Mouse (Mus musculus) intestine, embryonic 15.5 days (tissue): ENCODE measurements around the gene Lhpp. TPM values are rescaled to one million over a fixed set of nuclear protein-coding genes. Genes with fewer than 3 reads are reported as not detected.
A peak's percentile ranks its signal among the peaks of the same experiment; 100 is the strongest.

Experiments
- ATAC-seq: fragments of 200-750 bp; cut with Nextera tagmentation; 2 replicates; pipeline ENCODE4 v1.8.0; 2017; ENCODE audit warnings: moderate TSS enrichment, moderate library complexity
- H3K27ac ChIP-seq: fragments of 300-500 bp; sonication (generic); 2 replicates; pipeline ENCODE4 v1.5.1; 2015; ENCODE audit warnings: mild to moderate bottlenecking, inconsistent platforms
- H3K27me3 ChIP-seq: fragments of 300-500 bp; sonication (generic); replicated peaks from 2 replicates; pipeline ENCODE4 v1.6.1; 2015; ENCODE audit warnings: inconsistent platforms
- H3K36me3 ChIP-seq: fragments of 300-500 bp; sonication (generic); 2 replicates; pipeline ENCODE4 v1.6.1; 2015; ENCODE audit warnings: inconsistent platforms
- H3K4me1 ChIP-seq: fragments of 300-500 bp; sonication (generic); replicated peaks from 2 replicates; pipeline ENCODE4 v1.6.1; 2015; ENCODE audit warnings: inconsistent platforms
- H3K4me2 ChIP-seq: fragments of 300-500 bp; sonication (generic); replicated peaks from 2 replicates; pipeline ENCODE4 v1.6.1; 2015; ENCODE audit warnings: mild to moderate bottlenecking, inconsistent platforms
- H3K4me3 ChIP-seq: fragments of 300-500 bp; sonication (generic); replicated peaks from 2 replicates; pipeline ENCODE4 v1.5.1; 2015; ENCODE audit warnings: inconsistent platforms
- H3K9ac ChIP-seq: fragments of 300-500 bp; sonication (generic); 2 replicates; pipeline ENCODE4 v1.6.1; 2015; ENCODE audit warnings: inconsistent platforms
- H3K9me3 ChIP-seq: fragments of 300-500 bp; sonication (generic); 2 replicates; pipeline ENCODE4 v1.6.1; 2016; ENCODE audit warnings: inconsistent platforms
- WGBS: fragments of 180-500 bp; shearing (Covaris S2); methylation state at CpG from one replicate; pipeline ENCODE4 v1.1.7; 2015; 5-methylcytosine and 5-hydroxymethylcytosine counted together
- polyA plus RNA-seq: library from polyadenylated mRNA; unstranded; fragments of >200 nt; fragmentation: Nextera tagmentation; extraction: Ambion mirVana; gene quantifications from 2 replicates; pipeline ENCODE4 v1.2.1, GENCODE M21; 2015

The Lhpp gene
- polyA plus RNA-seq, 1 experiment from 2014 or later, result 40.4 TPM

DNA sequence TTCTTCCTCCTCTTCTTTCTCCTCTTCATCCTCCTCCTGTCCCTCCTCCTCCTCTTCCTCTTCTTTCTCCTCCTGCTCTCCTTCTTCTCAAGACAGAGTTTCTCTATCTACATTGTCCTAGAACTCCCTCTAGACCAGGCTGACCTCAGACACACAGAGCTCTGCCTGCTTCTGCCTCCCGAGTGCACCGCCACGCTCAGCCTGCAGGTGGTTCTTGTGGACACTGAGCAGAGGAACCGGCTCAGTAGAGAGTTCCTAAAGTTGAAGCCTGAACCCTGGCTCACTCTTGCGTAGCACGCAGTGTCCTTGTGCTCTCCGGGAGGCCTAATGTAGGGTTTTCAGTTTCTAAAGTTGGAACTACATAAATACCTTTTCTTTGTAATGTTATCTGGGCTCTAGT, 94.7 kb downstream of the Lhpp start:
- Histone ChIP-seq H3K4me1 (0 out of 2 replicates have a peak, but pooled peaks cover 2% of the 10 kb centered on the region), H3K9ac (no peak overlapping the region), H3K9me3 (no peaks in the 10 kb centered on the region), H3K27me3 (no peaks in the 10 kb centered on the region), H3K27ac (no peak overlapping the region), H3K36me3 (no peaks in the 10 kb centered on the region), H3K4me2 (no peak overlapping the region), H3K4me3 (no peak overlapping the region)
- ATAC-seq, result no peak
- 91% methylated on average over 7 of the region's 7 CpGs for WGBS

- no peaks in the 10 kb centered on the region for H3K9me3 ChIP-seq
- no peaks in the 10 kb centered on the region for H3K27me3 ChIP-seq
- no peak; the same call in 1 of the 2 replicates for ATAC-seq
- H3K4me2 ChIP-seq, result 0 out of 2 replicates have a peak overlapping the region, but pooled peaks have one; percentile 4
- no peak overlapping the region for H3K9ac ChIP-seq
- H3K4me1 ChIP-seq, result peaks cover 32% of the 10 kb centered on the region
- H3K36me3 ChIP-seq, result no peaks in the 10 kb centered on the region
- no peak overlapping the region for H3K4me3 ChIP-seq
- H3K27ac ChIP-seq, result peak overlapping the region; percentile 45
- WGBS, result 67% methylated on average over 9 of the region's 9 CpGs
Measured at GRCm38 (mm10) chr7:132711579-132711978, 101.1 kb downstream of the Lhpp start.

DNA sequence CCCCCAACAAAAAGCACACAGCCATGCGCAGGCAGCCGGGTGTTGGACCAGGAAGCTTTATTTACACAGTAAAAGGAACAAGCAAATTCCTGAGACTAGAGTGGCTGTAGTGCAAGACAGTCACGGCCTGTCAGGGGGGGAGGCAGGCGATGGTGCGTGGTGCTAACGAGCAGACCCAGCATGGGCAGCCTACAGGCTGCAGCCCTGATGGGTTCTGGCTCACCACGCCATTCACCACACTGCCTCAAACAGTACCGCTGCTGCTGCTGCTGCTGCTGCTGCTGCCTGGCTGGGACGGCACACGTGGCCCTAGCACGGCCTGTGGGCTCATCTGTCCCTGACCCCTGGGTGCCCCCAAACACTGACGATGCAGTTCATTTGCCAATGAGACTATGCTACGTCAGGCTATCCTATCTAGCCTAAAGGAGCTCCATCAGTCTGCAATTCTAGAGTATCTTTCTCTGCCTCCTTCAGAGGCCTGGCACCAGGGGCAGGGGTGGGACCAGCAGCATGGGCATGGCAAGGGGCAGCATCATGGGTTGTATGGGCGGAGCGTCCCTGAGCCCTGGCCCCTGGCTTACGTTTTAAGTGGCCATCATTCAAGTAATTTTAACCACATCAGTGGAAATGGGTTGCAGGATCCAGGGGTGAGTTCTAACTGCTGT, 101.7 kb downstream of the Lhpp start:
- Histone ChIP-seq H3K4me1 (peaks cover 32% of the 10 kb centered on the region), H3K4me2 (0 out of 2 replicates have a peak overlapping the region, but pooled peaks have one; percentile 4), H3K9me3 (no peaks in the 10 kb centered on the region), H3K27me3 (no peaks in the 10 kb centered on the region), H3K4me3 (no peak overlapping the region), H3K36me3 (no peaks in the 10 kb centered on the region), H3K27ac (peak overlapping the region; percentile 45), H3K9ac (no peak overlapping the region)
- 27% methylated on average over 16 of the region's 16 CpGs for WGBS
- peak; percentile 60 for ATAC-seq

- no peak overlapping the region for H3K27ac ChIP-seq
- 67% methylated on average over 7 of the region's 7 CpGs for WGBS
- no peak overlapping the region for H3K9ac ChIP-seq
- no peaks in the 10 kb centered on the region for H3K27me3 ChIP-seq
- no peak overlapping the region for H3K4me3 ChIP-seq
- no peaks in the 10 kb centered on the region for H3K9me3 ChIP-seq
- peaks cover 32% of the 10 kb centered on the region for H3K4me1 ChIP-seq
- H3K4me2 ChIP-seq, result no peak overlapping the region
- ATAC-seq, result no peak
- no peaks in the 10 kb centered on the region for H3K36me3 ChIP-seq
Measured at GRCm38 (mm10) chr7:132712956-132713355, 102.5 kb downstream of the Lhpp start.

GRCm38 (mm10) chr7:132713483-132714126, 103.2 kb downstream of the Lhpp start:
- no peak overlapping the region for H3K4me3 ChIP-seq
- H3K4me2 ChIP-seq, result no peak overlapping the region
- peak overlapping the region; percentile 63 for H3K27ac ChIP-seq
- peaks cover 32% of the 10 kb centered on the region for H3K4me1 ChIP-seq
- no peaks in the 10 kb centered on the region for H3K9me3 ChIP-seq
- no peak overlapping the region for H3K9ac ChIP-seq
- no peaks in the 10 kb centered on the region for H3K27me3 ChIP-seq
- 49% methylated on average over 8 of the region's 8 CpGs for WGBS
- H3K36me3 ChIP-seq, result no peaks in the 10 kb centered on the region
- no peak for ATAC-seq

DNA sequence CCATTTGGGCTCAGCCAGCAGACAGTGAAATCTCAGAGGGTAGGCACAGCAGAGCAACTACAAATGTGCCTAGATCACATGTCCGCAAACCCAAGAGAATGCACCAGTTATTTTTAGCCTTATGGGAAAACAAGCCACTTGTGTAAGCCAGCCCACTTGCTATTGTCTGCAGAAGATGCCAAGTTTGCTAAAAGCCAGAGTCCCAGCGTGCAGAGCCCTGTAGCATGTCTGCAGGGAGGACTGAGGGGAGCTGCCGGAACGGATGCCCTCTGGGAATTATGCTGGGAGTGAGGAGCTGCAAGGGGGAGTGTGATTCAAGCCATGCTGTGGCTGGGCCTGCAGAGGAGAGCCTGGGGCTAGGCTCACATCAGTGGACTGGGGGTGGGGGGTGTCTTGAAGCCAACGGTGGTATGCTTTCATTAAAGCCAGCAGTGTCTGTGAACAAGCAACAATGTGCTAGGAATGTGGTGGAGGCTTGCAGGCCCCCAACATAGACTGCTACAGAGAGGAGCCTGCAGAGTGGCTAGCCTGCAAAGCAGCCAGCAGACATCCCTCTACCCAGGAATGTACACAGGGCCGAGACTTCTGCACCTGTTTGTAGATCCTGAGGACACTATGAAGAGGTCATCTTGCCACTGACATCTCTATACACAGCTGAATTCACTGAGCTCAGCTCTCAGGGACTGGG, 103.9 kb downstream of the Lhpp start:
- H3K27me3 ChIP-seq, result no peaks in the 10 kb centered on the region
- no peaks in the 10 kb centered on the region for H3K9me3 ChIP-seq
- no peak overlapping the region for H3K4me3 ChIP-seq
- H3K4me1 ChIP-seq, result peaks cover 32% of the 10 kb centered on the region
- H3K9ac ChIP-seq, result no peak overlapping the region
- H3K27ac ChIP-seq, result peak overlapping the region; percentile 63
- no peaks in the 10 kb centered on the region for H3K36me3 ChIP-seq
- H3K4me2 ChIP-seq, result no peak overlapping the region
- WGBS, result 29% methylated on average over 6 of the region's 6 CpGs
- peak; percentile 36 for ATAC-seq

DNA sequence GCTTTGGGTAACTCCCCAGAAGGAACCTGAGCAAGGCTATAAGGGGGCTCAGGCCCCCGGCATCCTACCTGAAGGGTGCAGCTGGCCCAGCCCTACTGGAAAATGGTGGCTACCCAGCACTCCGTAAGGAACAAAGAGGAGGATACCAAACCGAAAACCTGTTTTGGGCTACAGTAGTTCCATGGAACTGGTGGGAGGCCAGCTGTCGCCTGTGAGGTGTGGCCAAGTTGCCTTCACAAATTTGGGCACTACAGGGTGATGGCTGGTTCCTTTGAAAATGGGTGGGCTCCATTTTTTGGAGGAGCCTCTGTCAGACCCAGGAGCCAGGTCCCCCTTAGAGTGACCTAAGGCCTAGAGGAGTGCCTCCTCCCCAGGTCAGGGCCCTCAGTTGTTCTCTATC, 104.8 kb downstream of the Lhpp start:
- no peak for ATAC-seq
- Histone ChIP-seq H3K27ac (peak overlapping the region; percentile 63; the same call in 1 of the 2 replicates), H3K36me3 (no peaks in the 10 kb centered on the region), H3K4me2 (no peak overlapping the region), H3K4me3 (no peak overlapping the region), H3K4me1 (peaks cover 32% of the 10 kb centered on the region), H3K9ac (no peak overlapping the region), H3K27me3 (no peaks in the 10 kb centered on the region), H3K9me3 (no peaks in the 10 kb centered on the region)
- 95% methylated on average over 4 of the region's 4 CpGs for WGBS

- H3K9ac ChIP-seq, result no peak overlapping the region
- no peaks in the 10 kb centered on the region for H3K36me3 ChIP-seq
- no peak overlapping the region for H3K4me3 ChIP-seq
- 88% methylated on average over 4 of the region's 4 CpGs for WGBS
- ATAC-seq, result no peak
- no peaks in the 10 kb centered on the region for H3K9me3 ChIP-seq
- no peaks in the 10 kb centered on the region for H3K27me3 ChIP-seq
- peaks cover 3% of the 10 kb centered on the region for H3K4me1 ChIP-seq
- no peak overlapping the region for H3K4me2 ChIP-seq
- no peak overlapping the region for H3K27ac ChIP-seq
Measured at GRCm38 (mm10) chr7:132719570-132719969, 109.1 kb downstream of the Lhpp start.

DNA sequence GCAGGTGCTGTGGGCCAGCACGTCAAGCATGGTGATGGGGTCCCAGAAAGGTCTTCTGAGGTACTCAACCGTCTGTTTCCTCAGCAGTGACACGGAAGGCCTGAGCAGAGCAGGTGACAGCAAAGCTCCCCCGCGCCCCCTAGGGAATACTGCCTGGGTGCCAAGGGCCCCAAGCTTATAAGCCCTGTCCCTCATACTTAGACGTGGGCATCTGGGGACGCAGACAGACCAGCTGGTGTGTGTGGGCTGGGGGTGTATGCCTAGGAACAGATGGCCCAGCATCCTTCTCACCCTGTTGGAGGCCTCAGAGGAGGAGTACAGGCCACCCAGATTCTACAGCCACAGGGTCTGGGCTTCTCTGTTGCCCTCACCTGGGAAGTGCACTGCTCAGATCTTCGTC, 110.1 kb downstream of the Lhpp start:
- 85% methylated on average over 8 of the region's 8 CpGs for WGBS
- Histone ChIP-seq H3K27me3 (no peaks in the 10 kb centered on the region), H3K9me3 (no peaks in the 10 kb centered on the region), H3K36me3 (no peaks in the 10 kb centered on the region), H3K4me3 (no peak overlapping the region), H3K4me2 (no peak overlapping the region), H3K4me1 (no peaks in the 10 kb centered on the region; the same call in none of the 2 replicates), H3K27ac (no peak overlapping the region), H3K9ac (no peak overlapping the region)
- ATAC-seq, result no peak

DNA sequence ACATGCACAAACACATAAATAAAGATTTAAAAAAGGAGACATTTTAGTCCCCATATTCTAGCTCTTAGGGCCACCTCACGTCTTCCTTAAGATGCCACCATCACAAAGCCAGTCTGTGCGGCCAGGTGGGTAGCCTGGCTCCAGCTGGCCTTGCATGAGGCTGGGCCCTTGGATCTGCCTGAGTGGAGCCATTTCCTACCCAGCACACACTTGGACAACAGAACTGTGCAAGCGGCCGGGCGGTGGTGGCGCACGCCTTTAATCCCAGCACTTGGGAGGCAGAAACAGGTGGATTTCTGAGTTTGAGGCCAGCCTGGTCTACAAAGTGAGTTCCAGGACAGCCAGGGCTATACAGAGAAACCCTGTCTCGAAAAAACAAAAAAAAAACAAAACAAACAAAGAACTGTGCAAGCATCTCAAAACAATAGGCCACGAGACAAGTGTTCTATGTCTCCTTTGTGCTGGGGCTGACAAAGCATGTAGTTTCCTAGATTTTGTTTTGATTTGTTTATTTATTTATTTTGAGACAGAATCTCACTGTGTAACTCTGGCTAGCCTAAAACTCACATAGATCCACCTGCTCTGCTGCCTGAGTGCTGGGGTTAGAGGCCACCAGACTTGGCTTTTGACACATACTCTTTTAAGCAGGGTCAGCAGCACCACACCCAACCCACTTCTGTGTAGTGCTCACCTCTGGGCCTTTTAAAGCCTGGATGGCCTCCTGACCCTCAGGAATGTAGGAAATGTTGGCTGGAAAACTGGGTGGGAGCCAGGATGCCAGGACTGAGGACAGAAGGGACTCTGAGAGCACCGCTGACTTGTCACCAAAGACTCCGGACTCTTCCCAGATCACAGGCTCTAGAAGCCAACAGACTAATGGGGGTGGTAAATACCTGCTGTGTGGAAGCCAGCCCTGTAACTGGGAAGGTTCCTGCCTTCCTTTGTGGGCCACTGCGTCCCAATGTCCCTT, 112.2 kb downstream of the Lhpp start:
- no peak overlapping the region for H3K27ac ChIP-seq
- H3K4me2 ChIP-seq, result no peak overlapping the region
- WGBS, result 88% methylated on average over 12 of the region's 12 CpGs
- peaks cover 4% of the 10 kb centered on the region; the same call in 1 of the 2 replicates for H3K4me1 ChIP-seq
- H3K4me3 ChIP-seq, result no peak overlapping the region
- no peak overlapping the region for H3K9ac ChIP-seq
- H3K36me3 ChIP-seq, result no peaks in the 10 kb centered on the region
- no peak for ATAC-seq
- no peaks in the 10 kb centered on the region for H3K9me3 ChIP-seq
- H3K27me3 ChIP-seq, result no peaks in the 10 kb centered on the region

DNA sequence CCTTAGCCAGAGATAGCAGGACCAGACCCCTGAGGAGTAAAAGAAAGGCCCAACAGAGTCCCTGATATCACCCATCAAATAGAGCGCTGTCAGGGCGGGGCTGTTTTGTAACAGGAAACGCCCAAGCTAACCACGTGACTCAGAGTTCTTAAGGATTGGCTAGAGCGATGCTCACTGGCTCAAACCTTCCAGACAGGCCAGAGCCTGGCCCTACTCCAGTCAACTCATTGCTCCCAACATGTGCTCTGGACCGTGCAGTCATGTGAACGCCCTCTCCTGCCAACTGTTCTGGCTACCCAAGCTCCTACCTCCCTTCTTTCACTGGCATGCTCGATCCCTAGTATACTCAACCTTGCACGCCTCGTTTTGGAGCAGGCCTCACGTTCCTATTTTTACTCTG, 113.5 kb downstream of the Lhpp start:
- 84% methylated on average over 11 of the region's 11 CpGs for WGBS
- H3K27ac ChIP-seq, result no peak overlapping the region
- no peak overlapping the region for H3K4me3 ChIP-seq
- ATAC-seq, result peak; percentile 70; the same call in 1 of the 2 replicates
- H3K9ac ChIP-seq, result no peak overlapping the region
- no peaks in the 10 kb centered on the region for H3K9me3 ChIP-seq
- H3K36me3 ChIP-seq, result no peaks in the 10 kb centered on the region
- no peak overlapping the region for H3K4me2 ChIP-seq
- peaks cover 4% of the 10 kb centered on the region; the same call in 1 of the 2 replicates for H3K4me1 ChIP-seq
- H3K27me3 ChIP-seq, result no peaks in the 10 kb centered on the region
